Mouse (Mus musculus) cortical plate, adult 2 months (tissue): ENCODE measurements at regions not wholly inside any gene's neighbourhood (a gene's known extent, or its start where the extent isn't known, plus 50 kb on each side); places are given as distances from the start of the nearest gene placed in this dataset.

ENCODE experiments used
- CTCF ChIP-seq: fragments of 200-500 bp; IDR thresholded peaks from 2 replicates; pipeline ENCODE4 v1.5.1; 2011; ENCODE audit warnings: mild to moderate bottlenecking, control low read depth, low read length; ENCODE audit not compliant: insufficient read depth; ENCODE audit errors: extremely low read depth
- POLR2A ChIP-seq: fragments of 200-500 bp; IDR thresholded peaks from 2 replicates; pipeline ENCODE4 v1.6.1; 2011; ENCODE audit warnings: mild to moderate bottlenecking, low read length, control low read depth; ENCODE audit not compliant: insufficient read depth; ENCODE audit errors: extremely low read depth

DNA sequence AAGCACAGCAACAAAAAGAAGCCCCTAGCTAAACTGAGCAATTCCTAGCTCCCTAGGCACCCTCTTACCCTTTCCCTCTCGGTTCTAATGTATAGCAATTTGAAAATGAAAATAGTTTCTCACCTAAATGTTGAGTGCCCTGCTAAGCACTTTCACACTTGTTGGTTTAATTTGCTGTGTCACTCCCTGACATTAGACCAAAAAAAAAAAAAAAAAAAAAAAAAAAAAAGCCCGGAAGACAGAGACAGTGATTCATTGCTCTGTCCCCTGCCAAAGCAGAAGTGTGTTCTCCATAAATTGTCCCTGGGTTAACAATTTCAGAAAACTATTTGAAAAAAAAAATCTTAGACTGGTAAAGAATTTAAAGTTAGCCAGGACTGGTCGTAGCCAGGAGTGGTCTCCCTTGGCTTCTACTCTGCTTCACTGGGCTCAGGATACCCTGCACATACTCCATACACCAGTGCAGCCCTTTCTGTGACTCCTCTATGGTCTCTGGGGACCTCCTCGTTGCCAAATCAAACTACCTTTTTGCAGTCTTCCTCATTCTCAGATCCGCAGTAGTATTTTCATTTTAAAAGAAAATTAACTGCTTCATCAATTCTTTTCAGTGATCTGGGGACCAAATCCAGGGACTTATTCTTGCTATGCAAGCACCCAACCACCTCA lies 148.0 kb upstream of the Bcl6 start:
- TF ChIP-seq POLR2A (no peak), CTCF (no peak)
